Mouse (Mus musculus): ENCODE measurements around the gene Pccb.

Gene Pccb

DNA sequence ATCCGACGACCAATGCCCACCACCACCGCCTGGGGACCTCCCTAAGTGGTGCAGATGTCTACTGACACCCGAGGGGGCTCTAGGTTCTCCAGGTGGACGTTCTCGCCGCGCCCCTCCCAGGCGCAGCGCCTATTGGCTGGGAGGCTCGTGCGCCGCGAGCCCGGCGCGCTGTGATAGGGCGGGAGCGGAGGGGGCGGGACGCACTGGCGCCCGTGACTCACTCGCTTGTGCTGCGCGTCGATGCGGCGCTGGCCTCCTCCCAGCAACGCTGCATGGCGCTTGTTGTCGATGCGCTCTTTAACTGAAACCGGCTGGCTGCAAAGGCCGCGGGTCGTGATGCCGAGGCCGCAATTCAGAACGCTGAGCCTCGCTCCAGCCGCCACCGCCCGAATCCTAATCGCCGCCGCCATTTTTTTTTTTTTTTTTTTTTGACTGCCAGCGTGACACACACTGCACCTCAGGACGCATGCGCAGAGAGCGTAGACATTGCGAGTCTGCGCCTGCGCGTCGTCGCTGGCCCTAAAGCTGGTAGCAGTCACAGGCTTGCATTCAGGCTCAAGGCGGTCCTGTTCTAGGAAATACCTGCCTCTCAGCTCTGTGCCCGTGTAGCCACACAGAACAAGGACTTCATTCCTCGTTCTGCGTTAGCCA lies at the start of gene Pccb:
Gene Pccb, minus strand, starts transcription at position 451 of the 651 bp plus-strand sequence.
- DNase-seq (ENCODE audit: low spot score in 2 of 2) = peak; percentile 95 to 98

DNA sequence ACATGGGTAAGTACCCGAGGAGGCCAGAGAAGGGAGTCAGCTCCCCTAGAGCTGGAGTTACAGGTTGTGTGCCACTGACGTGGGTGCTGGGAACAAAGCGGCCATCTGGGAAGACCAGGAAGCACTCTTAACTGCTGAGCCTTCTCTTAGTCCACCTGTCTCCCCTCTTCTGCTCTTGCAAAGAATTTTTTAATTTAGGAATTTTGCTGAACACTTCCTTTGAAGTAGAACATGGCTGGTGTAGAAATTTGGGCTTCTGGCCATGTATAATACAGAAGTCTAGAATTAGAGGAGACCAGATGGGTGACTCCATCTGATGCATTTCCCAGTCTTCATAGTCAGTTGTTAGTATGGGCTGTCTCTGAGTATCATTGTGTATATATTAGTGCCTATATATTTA lies 49.0 kb upstream of the Pccb start:
- no peak for DNase-seq (ENCODE audit: low spot score in 2 of 2)

DNA sequence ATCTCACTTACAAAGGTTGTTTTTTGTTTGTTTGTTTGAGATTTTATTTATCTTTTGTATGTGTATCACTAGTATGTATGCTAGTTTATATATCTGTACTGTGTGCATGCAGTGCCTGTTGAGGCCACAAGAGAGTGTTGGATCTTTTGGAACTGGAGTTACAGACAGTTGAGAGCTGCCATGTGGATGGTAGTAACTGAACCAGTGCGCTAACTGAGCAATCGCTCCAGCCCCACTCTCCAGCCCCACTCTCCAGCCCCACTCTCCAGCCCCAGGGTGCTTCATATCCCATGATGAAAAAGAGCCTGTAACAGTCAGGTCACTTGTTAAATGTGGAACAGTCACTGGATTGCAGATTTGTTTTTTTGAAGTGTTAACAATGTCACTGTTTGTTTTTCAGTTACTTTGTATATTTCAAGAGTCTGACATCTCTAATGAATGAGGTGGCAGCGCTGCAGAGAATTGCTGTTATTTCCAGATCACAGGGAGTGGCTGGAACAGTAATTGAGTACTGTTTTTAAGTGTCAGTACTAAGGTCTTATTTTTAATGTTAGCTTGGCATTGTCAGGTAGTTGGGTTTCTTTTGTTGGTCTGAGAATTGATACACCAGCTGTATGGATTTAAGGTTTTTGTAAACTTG lies 45.5 kb upstream of the Pccb start:
- DNase-seq (ENCODE audit: low spot score in 2 of 2) = no peak

DNA sequence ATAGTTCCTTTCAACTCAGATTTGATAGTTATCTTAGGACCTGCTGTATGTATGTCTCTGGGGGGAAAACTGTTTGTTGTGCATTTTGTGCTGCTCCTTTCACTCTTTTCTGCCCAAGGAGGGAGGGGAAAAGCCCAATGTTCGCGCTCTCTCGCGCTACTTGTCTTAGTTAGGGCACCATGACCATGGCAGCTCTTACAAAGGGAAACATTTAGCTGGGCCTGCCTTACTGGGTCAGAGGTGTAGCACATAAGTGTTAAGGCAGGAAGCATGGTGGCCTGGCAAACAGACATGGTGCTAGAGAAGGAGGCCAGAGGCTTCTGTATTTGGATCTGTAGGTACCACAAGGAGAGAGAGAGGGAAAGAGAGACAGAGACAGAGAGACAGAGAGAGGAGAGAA lies 43.9 kb upstream of the Pccb start:
- DNase-seq (ENCODE audit: low spot score in 2 of 2) = peak in 1 of 2 experiments; percentile 22

DNA sequence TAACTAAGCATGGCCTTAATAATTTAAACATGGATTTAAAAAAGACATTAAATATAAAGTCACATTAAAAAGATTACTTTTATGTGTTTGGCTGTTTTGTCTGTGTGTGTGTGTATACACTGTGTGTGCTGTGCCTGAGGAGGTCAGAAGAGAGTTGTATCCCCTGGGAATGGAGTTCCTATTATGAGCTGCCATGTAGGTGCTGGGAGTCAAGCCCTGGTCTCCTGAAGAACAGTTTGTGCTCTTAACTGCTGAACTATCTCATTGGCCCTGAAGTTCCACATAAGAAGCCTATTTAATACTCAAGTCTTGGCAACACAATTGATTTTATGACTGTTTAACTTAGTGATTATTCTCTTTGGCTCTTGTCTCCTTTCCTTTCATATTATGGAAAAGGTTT lies 42.8 kb upstream of the Pccb start:
- no peak for DNase-seq (ENCODE audit: low spot score in 2 of 2)

DNA sequence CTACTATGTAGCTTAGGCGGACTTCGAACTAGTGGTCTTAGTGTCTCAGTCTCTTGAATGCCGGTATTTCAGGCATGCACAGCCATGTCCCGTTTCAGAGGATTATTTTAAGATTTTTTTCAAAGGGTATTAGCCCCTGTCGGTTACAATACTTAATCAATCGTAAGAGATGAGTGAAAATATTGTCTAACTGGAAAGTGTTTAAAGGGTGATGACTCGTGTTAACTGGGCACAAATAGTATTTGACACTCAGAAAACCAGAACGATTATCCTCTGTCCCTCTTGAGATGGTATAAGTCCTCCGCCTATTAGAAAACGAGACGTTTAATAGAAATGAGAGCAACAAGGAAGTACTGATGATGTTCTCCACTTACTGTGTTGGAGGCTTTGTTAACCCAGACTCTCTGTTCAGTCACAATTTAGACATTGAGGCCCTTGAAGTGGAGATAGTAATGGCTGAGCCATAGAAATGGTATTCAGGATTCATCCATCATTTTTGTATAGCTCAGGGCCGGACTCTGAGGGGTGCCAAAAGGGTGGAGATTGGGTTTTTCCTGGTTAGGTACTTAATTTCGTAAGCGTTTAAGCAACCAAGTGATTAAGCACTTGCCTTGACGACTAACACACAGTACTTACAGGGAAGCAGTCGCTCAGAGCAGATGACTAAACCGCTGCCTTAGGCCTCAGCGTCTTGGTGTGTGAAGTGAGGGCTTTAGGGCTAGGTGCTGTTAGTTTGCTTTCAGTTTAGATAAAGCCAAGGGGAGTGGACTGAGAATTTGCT lies 41.6 kb upstream of the Pccb start:
- peak; percentile 34 to 46 for DNase-seq (ENCODE audit: low spot score in 2 of 2)

DNA sequence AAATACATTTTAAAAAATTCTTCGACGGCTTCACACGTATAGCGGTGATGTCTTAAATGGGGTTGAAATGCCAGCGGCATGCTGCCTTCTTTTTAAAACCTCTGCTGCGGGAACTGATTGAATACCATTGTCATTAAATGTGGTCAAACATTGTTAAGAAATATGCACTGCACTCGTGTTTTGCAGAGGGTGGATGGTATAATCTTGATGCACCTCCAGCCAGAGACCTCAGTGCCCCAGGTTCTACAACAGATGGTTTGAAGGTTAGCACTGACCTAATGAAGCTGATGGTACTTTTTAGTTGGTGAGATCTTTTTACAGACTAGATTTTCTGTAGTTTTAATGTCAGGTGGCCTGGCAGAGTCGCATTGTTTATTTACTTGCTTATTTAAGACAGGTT lies 41.0 kb upstream of the Pccb start:
- DNase-seq (ENCODE audit: low spot score in 2 of 2) = no peak

DNA sequence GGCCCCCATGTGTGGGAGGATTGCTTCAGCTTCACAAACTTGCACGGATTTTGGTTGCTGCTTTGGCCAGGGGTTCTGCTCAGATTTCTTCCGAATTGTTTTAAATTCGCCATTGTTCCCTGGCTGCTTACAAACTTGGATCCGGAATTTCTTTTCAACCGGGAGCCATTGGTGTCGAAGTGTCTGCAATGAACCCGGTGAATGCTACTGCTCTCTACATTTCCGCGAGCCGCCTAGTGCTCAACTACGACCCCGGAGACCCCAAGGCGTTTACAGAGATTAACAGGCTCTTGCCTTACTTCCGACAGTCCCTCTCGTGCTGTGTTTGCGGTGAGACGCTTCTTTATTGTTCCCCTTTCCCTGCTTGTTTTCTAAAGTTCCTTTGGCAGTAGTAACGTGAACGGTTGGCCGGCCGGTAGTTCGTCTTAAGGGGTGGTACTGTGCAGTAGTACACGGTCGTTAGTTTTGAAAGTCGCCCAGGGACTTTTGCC lies 40.4 kb upstream of the Pccb start:
- DNase-seq (ENCODE audit: low spot score in 2 of 2) = peak; percentile 53 to 63

DNA sequence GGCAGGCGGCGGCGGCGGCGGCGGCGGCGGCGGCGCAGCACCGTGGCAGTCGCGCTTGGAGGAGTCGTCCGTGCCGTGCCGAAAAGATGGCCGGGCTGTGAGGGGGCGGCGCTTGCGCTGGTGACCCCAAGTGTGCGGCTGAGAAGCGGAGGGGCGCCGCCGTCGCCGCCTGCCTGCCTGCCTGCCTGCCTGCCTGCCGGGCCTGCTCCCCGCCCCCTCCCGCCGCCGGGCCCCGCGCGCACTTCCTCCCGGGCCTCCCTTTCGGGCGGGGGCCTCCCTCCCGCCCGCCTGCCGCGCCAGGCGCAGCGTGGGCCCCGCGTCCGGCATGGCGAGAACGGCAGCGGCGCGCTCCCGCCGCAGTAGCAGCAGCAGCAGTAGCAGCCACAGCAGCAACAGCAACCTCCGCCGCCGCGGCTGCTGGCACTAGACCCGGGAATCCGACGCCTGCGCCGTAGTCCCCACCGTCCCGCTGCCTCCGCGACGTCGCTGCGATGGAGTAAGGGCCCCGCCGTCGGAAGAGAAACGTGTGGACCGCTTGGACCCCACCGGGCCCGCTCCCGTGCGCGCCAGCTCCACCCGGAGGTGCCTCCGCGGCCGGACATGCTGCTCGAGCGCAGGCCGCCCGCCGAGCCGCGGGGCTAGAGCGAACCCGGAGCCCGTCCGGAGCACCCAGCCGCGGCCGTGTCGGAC lies 39.8 kb upstream of the Pccb start:
- peak; percentile 87 for DNase-seq (ENCODE audit: low spot score in 2 of 2)

DNA sequence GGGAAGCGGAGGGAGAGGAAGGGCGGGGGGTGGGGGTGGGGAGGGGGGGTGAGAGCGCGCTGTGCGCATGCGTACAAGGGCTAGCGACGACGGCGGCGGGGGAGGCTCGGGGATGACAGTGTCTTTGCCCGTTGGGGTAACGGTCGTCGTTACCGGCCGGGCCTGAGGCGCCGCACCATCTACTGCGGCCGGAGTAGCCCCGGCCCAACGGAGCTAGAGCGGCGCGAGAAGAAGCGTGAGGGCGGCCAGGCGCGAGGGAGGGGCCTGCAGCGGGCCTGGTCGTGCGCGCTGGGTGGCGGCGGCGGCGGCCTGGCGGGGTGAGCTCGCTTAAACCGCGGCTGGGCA lies 39.3 kb upstream of the Pccb start, which contains the start of gene Msl2:
Gene Msl2, plus strand, starts transcription at position 115 of the 345 bp plus-strand sequence.
- DNase-seq (ENCODE audit: low spot score in 2 of 2) = no peak

DNA sequence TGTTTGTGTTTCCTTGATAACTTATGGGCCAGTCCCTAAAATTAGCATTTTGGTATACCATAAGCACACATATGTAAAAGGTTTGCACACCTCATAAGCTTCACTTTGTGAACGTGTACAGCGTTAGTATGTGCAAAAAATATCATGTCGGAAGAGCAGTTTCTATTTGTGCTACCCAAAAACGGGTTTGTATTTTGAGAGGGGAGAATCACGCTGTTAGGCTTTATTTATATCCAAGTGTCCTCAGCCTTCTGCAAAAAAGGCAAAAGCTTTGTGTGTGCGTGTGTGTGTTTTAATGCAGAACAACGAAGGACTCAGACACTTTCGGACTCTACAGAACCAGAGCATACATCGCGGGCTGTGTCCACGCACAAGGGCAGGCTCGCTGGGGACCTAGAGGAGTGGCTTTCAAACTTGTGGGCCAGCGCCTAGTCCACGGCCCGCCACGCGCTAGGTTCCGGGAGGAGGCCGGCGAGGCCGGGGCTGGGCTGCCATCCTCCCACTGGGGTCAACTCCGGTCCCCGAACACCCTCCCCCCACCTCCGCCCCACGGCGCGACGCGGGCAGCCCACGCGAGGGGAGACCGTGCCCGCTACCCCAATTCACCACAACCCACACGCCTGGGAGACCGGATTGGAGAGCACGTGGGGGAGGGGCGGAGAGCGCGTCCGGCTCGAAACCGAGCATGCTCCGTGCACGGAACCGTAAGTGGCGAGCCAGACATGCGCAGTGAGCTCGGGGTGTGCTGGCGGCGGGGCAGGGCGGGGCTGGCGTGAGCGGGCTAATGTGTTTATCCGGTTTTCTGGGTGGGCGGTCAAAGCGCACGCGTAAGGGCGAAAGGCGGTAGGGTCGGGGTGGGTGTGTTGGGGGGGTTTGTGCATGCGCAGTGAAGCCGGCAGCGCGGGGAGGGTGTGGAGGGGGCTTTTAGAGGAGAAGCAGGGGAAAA lies 38.6 kb upstream of the Pccb start:
- peak; percentile 95 to 99 for DNase-seq (ENCODE audit: low spot score in 2 of 2)

DNA sequence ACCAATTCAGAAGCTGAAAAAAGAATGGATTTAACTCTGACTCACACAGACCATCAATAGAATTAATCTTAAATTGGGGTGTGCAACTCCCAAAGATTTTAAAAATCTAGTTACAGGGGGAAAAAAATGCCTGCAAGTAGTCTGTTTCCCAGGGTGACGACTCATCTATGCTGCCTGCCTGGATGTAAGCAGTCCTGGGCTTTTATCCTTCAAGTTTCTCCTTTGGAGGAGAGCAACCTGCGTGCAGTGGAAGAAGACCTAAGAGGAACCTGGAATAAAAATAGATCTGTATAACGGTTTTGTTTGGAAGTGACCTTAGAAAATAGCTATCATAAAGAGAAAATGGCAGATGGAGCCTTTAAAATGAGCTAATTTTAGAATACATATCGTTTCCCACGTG lies 37.8 kb upstream of the Pccb start:
- DNase-seq (ENCODE audit: low spot score in 2 of 2) = no peak

DNA sequence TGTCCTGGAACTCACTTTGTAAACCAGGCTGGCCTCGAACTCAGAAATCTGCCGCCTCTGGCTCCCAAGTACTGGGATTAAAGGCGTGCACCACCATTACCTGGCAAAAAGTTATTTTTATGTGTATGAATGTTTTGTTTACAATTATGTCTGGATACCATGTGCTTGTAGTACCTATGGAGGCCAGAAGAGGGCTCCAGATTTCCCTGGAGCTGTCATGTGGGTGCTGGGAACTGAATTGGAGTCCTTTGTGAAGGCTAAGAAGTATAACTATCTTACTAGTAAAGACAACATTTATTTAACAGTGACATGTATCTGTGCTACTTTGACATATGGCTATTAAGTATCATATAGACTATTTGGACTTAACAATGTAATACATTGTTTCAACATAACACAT lies 35.1 kb upstream of the Pccb start:
- no peak for DNase-seq (ENCODE audit: low spot score in 2 of 2)

DNA sequence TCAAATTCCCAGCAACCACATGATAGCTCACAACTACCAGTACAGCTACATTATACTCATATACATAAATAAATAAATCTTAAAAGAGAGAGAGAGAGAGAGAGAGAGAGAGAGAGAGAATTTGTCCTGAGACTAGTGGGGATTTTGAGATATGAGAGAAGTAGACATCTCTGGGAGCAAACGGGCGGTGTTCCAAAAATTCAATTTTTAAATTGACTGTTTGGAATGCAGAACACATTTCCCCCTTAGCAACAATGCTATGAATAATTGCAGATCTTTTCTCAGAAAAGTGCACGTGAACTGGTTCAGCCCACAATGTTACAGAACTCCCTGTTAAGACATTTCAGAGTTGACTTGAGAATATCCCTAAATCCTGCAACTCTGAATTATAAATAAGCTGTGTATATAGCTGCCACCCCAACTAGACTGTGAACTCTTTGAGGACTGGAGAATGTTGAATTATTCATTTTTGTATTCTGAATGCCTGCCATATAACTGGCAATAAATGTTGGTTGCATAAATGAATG lies 30.4 kb upstream of the Pccb start:
- no peak for DNase-seq (ENCODE audit: low spot score in 2 of 2)

DNA sequence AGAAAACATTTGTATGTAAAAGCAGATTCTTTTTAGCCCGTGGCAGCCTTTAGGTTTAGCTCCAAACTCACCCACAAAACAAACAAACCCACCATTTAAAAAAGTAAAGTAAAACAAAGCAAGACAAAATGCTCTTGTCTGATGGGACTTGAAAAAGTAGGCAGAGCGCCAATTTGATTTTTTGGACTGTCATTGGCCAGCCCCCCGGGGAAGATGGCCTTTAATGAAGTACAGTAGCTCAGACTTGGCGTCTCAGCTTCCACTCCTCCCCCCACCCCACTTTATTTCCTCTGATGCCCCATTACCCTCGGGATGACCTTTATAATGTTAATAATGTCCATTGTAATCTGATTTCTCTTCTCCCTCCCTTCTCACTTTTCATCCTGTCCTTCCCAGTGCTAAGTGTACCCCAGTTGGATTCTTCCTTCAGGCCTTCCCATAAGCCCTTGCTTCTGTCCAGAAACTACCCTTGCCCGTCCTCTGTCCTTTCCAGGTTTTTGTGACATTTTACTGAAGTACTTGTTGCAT lies 27.6 kb upstream of the Pccb start:
- no peak for DNase-seq (ENCODE audit: low spot score in 2 of 2)

DNA sequence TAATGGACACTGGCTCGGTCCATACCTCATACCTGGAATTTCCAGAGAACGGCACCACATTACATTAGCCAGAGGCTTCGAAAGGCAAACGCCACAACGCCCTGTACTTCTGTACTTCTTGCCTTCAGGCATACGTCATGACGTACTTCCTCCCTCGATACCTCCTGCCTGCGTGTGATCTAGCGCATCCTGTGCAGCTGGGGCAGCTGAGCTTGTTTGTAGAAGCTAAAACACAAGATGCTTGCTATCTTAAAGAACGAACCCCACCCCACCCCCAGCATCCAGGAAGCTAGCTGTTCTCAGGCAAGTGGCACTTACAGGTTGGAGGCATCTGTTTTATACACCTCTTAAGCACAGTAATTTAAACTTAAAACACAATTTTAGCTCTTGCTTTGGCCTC lies 26.3 kb upstream of the Pccb start:
- DNase-seq (ENCODE audit: low spot score in 2 of 2) = peak in 1 of 2 experiments; percentile 62

DNA sequence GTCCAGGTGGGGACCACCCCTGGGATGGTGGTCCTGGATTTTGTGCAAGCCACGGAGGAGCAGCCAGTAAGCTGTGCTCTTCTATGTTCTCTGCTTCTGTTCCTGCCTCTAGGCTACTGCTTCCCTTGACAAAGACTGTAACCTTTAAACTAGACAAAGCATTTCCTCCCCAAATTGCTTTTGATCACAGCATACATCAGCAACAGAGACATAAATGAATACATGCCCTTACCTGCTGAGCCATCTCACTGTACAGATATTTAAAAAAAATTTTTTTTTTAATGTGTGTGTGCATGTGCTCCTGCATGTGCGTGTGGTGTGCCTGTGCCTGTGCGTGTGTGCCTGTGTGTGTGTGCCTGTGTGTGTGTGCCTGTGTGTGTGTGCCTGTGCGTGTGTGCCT lies 22.5 kb upstream of the Pccb start:
- DNase-seq (ENCODE audit: low spot score in 2 of 2) = no peak

DNA sequence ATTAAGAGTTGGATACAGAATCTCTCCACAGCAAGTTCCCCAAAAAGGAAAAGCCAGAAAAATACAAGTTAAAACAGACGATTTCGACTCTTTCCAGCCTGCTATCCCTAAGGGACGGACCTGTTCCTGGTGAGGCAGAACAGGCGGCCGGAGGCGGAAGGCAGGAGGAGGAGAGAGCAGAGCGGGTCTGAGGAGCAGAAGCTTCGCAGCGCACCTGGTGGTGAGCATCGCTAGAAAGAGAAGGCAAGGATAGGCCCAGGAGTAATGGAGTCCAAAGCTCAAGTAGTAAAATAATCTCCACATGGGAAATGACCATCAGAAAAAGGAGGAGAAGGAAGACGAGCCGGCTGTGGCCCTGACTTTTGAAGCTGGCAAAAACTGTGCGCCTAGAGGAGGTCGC lies 18.6 kb upstream of the Pccb start:
- no peak for DNase-seq (ENCODE audit: low spot score in 2 of 2)

DNA sequence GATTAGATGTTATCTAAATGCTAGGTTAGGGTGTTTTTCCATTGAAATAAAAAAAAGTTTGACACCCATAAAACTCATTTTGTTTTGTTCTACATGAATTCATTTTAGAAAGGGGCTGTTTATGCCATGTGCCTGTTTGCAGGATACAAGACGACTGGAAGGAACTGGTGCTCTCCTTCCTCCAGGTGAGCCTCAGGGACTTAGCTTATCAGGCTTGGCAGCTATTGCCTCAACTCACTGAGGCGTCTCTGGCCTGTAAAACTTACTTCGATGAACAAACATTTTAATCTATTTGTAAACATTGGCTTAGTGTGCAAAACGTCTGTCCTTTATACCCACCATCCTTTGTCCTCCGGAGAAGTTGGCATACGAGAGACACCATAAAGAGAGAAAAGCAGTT lies 18.0 kb upstream of the Pccb start:
- no peak for DNase-seq (ENCODE audit: low spot score in 2 of 2)

DNA sequence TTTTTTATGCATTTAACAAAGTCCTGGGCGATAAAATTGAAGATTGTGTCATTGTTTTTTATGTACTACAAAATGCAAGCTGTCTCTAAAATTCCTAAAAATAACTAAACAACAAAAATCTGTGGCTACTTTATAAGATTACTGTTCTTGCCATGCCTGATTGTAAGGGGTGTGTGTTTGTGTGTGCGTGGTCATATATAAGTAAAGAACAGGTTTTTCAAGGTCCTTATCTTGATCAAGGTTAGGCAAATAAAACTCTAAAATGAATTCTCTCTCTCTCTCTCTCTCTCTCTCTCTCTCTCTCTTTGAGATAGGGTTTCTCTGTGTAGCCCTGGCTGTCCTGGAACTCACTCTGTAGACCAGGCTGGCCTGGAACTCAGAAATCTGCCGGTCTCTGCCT lies 17.3 kb upstream of the Pccb start:
- no peak for DNase-seq (ENCODE audit: low spot score in 2 of 2)
